Mouse (Mus musculus) testis, adult 2 months (tissue): ENCODE data around the gene Hhip.

Experiments used
- CTCF ChIP-seq: fragments of 200-500 bp; IDR thresholded peaks from 2 replicates; pipeline ENCODE4 v1.5.1; 2012; ENCODE audit warnings: low read depth, mild to moderate bottlenecking, inconsistent platforms, low read length, moderate library complexity; ENCODE audit not compliant: control insufficient read depth, insufficient read depth, insufficient replicate concordance
- POLR2A ChIP-seq: fragments of 200-500 bp; IDR thresholded peaks from 2 replicates; pipeline ENCODE4 v1.6.1; 2012; ENCODE audit warnings: low read depth, mild to moderate bottlenecking, inconsistent platforms, low read length, moderate library complexity; ENCODE audit not compliant: control insufficient read depth

DNA sequence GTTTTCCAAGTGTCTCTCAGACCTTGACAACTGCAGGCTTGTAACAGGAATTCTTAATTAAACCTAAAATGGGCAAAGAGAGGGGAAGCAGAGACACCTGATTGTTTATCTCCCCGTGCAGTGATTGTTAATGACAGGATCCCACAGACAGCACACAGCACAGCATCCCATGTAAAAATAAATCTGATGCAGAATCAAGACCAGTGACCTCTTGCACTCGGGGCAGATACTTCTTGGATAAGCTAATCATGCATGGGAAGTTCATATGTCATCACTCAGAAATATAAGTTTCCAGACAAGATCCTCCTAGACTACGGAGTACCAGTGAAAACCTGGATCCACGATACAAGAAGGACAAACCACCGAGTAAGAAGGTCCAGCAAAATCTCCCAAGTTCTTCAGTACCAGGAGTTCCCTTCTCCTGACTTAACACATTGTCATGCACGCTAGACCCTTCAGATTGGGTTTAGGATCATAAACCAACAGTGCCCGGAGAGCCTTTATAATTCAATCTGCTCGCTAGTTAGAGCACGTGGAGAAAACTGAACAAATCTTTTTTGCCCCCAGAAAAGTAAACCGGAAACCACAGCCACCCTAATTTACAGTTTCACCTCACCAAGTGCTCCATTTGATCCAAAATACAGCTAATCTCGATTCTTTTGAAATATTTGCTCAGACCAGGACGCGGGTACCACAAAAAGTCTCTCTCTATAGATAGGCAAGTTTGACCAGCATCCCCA lies 1.3 kb downstream of the Hhip start:
- TF ChIP-seq CTCF, result no peak
- TF ChIP-seq POLR2A, result no peak
